Mouse (Mus musculus): ENCODE measurements around the gene Olfr1161.
"Not testable (repeated sequence)": the region's sequence is repeated elsewhere in the genome, so short reads cannot be mapped to it uniquely, and the experiment has no call there.

Gene Olfr1161

DNA sequence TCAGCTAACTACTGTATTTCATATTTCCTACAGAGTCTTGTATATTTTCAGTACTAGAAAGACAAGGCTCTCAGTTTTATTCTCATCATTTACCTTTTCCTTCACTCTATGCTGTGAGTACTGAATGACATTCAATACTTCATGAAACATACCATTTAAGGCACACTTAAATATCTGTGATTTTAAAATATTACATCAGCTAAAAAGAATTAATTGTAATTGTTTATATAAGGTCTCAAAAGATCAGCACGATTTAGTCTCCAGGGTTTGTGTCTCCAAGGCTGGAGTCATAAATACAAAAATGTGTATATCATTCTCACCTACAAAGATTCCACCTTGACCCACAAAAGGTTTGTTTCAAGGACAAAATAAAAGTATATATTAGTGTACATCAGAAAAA is at the start of gene Olfr1161:
TSS of gene Olfr1161 (plus strand) at position 301 of the 400 bp plus-strand sequence.
- not testable (repeated sequence) for DNase-seq

DNA sequence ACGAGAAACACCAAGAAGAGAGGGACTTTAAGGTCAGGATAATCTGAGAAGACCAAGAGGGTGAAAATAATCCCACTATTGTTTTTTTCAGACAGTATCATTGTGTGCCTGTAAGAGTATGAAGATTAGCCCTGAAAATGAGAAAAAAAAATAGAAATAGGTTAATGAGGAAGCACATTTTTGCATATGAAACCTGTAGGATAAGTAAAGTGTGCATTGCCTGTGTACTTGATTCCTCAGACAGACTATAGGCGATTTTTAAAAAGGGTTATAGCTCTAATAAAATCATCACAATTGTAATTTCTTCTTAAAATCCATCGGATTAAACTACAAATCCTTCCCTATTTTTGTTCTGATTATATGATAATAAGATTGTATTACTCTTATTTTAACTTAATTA is 48.0 kb upstream of the Olfr1161 start, which contains the start of gene Olfr74:
TSS of gene Olfr74 (minus strand) at position 101 of the 400 bp plus-strand sequence.
- DNase-seq: no peak

DNA sequence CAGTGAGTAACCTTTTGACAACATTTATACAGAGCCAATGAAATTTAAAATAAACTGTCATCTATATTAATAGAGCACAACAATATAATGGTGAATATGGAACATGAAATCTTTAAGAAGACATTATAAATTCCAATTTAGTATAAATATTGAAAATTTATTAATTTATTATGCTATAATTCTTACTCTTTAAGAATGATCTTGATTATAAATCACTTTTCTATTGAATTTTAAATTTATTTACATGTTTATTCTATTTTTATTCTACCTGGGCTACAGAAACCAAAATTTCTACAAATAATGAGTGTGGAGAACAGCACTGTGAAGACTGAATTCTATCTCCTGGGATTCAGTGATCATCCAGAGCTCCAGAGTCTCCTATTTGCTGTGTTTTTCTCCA is 32.8 kb upstream of the Olfr1161 start, which contains the start of gene Olfr1158:
TSS of gene Olfr1158 (plus strand) at position 301 of the 400 bp plus-strand sequence.
- DNase-seq: no peak

DNA sequence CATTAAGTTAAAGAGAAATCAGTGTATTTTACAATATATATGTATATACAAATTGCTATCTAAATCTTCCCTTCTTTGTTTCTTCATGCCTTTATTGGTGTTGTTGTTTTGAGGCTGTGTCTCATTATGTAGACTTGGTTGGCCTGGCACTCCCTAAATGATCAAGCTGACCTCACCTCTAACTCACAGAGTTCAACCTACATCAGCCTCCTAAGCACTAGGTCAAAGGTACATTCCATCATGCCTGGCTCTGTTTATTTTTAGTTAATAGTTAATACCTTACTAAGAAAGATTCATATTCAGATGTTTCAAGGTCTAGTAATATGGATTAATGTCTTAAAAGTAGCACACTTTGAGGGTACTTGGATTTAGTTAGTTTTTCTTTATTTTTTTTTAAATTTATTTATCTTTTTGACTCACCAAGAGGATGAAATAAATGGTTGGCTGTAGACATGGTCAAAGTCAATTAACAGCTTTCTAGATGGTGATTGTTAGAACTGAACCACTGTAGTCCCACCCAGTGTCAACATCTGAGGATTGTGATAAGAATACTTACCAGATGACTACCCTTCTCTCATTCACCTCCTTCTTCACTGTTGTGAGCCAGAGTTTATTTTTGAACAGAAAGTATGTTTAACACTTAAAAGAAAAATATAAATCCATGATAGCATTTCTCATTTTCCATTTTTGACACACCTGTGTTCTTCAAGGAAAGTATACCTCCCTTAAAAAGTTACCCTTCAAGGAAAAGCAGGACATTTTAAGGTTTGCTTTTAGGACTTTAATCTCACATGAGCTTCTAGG is 14.9 kb upstream of the Olfr1161 start, which contains the start of gene Olfr1160:
TSS of gene Olfr1160 (minus strand) at position 754 of the 804 bp plus-strand sequence.
- DNase-seq: no peak

DNA sequence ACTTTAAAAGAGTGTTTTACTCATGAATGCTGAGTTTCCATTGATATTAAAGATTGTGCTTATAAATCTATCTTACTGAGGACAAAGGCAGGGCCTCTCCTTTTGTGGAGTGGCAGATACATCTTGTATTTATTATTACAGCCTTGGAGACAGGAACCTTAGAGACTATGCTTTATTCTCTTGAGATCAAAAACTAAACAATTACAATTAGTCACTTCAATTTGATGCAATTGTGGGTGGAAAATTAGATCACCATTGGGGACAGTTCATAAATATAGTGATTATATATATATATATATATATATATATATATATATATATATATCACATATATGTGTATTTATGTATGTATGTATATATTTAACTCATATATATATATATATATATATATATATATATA is 15.0 kb downstream of the Olfr1161 start, which contains the start of gene Olfr73:
TSS of gene Olfr73 (minus strand) at position 101 of the 400 bp plus-strand sequence.
- DNase-seq: no peak

DNA sequence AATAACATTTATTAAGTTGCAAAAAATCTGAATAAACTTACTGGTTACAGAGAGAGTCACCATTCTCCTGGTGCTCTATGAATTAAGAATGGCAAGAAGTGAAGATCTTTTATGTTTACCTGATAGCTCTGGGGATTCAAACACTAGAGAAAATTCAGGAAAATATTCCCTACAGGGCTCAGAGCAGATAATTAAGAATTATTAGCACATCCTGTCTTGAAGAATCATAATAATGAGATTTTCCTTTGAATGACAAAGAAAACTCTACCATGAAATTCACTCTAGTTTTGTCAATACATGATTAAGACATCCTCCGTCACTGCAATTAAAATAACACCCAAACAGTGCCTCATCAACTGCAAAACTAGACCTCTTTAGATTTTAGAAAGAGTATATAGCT is 28.5 kb downstream of the Olfr1161 start, which contains the start of gene Olfr1162:
TSS of gene Olfr1162 (minus strand) at position 101 of the 400 bp plus-strand sequence.
- no peak for DNase-seq

DNA sequence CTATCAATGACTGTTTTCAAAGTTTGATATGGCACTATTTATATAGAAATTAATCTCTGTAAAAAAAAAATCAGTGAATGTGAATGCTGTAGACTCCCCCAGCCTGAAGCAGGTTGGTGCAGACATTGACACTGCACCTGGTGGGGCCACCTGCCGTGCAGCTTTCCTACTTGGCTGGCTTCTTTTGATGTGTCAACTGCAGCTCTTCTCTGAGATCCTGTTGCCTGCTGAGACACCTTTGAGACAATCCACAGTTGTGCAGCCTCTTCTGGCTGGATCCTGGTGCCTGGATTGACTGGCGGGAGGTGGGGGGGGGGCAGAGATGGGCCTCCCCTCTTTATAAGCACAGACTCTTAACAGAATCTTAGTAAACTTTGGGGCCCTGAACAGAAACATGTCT is 41.0 kb downstream of the Olfr1161 start:
- DNase-seq: no peak

DNA sequence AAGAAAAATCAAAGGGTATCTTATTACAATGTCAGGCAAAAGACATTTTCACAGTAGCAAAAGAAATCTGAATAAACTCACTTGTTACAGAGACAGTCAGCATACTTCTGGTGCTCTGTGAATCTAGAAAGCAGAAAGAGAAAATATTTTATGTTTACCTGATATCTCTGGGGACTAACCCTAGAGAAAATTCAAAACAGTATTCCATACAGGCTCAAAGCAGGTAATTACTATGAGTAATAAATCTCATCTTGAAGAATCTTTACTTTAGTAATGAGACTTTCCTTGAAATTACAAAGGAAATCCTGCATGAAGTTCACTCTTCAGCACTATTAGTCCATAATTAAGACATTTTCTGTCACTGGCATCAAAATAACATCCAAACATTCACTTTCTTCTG is 49.2 kb downstream of the Olfr1161 start, which contains the start of gene Olfr1163:
TSS of gene Olfr1163 (minus strand) at position 101 of the 400 bp plus-strand sequence.
- no peak for DNase-seq
